Mouse (Mus musculus) heart, adult 2 months (tissue): ENCODE measurements at regions not wholly inside any gene's neighbourhood (a gene's known extent, or its start where the extent isn't known, plus 50 kb on each side); places are given as distances from the start of the nearest gene placed in this dataset.

Experiments
- DNase-seq, 2 experiments: peaks; one replicate each; pipeline ENCODE4 v3.0.0; 2021
- H3K27ac ChIP-seq: fragments of 200-600 bp; 2 replicates; pipeline ENCODE4 v1.8.1; 2022
- H3K27me3 ChIP-seq: fragments of 200-500 bp; 2 replicates; pipeline ENCODE4 v1.6.1; 2012; ENCODE audit warnings: mild to moderate bottlenecking, low read length, inconsistent platforms, mixed read lengths; ENCODE audit not compliant: control insufficient read depth, insufficient read depth
- H3K36me3 ChIP-seq: fragments of 200-500 bp; 2 replicates; pipeline ENCODE4 v1.6.1; 2012; ENCODE audit warnings: low read length, inconsistent platforms; ENCODE audit not compliant: control insufficient read depth, insufficient read depth
- H3K4me1 ChIP-seq: fragments of 200-500 bp; 2 replicates; pipeline ENCODE4 v1.6.1; 2011; ENCODE audit warnings: low read length; ENCODE audit not compliant: control insufficient read depth, insufficient read depth
- H3K4me3 ChIP-seq: fragments of 200-600 bp; 2 replicates; pipeline ENCODE4 v1.8.1; 2022
- H3K79me2 ChIP-seq: fragments of 200-500 bp; replicated peaks from 2 replicates; pipeline ENCODE4 v1.6.1; 2012; ENCODE audit warnings: mild to moderate bottlenecking, inconsistent platforms, low read length, moderate library complexity, mixed read lengths; ENCODE audit not compliant: control insufficient read depth, insufficient read depth
- H3K9ac ChIP-seq: fragments of 200-500 bp; 2 replicates; pipeline ENCODE4 v1.6.1; 2012; ENCODE audit warnings: low read depth, mild to moderate bottlenecking, control low read depth, inconsistent platforms, low read length, mixed read lengths
- CTCF ChIP-seq: fragments of 200-600 bp; IDR thresholded peaks from 2 replicates; pipeline ENCODE4 v1.8.1; 2022; ENCODE audit warnings: antibody characterized with exemption, mild to moderate bottlenecking, moderate library complexity
- EP300 ChIP-seq: fragments of 200-500 bp; IDR thresholded peaks from 2 replicates; pipeline ENCODE4 v1.6.1; 2011; ENCODE audit warnings: low read depth, low read length, control low read depth; ENCODE audit not compliant: insufficient read depth
- POLR2A ChIP-seq: fragments of 200-500 bp; IDR thresholded peaks from 2 replicates; pipeline ENCODE4 v1.6.1; 2011; ENCODE audit warnings: mild to moderate bottlenecking, low read depth, low read length, control low read depth; ENCODE audit not compliant: insufficient read depth
- WGBS: fragments of 180-500 bp; shearing (Covaris S2); methylation state at CpG from one replicate; pipeline ENCODE4 v1.1.7; 2018; 5-methylcytosine and 5-hydroxymethylcytosine counted together
- intact Hi-C: fragments of 180-260 bp; cut with DNase I; formaldehyde crosslinking; loops from one replicate; pipeline ENCODE4 v1.15.1; 2025

DNA sequence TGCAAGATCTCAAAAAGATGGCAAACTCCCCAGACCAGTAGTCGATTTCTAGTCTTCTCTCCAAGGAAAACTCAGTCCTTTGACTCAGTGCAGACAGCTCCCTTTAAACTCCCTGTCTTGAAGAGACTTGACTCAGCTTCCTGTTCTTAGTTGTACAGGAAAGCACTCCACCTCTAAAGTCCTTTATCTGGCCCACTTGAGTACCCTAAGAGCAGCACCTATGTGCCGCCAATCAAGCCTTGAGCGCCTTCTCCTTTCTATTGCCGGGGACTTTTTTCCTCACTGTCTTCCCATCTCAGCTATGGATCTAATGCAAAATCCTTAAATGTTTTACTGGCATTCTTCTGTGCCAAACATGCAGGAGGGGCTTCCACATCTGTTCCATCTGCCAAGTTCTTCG is 105.3 kb upstream of the Fam78b start:
- no peaks in the 10 kb centered on the region for H3K27me3 ChIP-seq
- no peaks in the 10 kb centered on the region; the same call in 1 of the 2 replicates for H3K4me1 ChIP-seq
- H3K9ac ChIP-seq = no peak overlapping the region
- H3K36me3 ChIP-seq = no peaks in the 10 kb centered on the region
- intact Hi-C loops = no loop called here
- no peaks in the 10 kb centered on the region for H3K79me2 ChIP-seq
- DNase-seq = no peak
- 27% methylated on average over 5 of the region's 5 CpGs for whole genome bisulfite sequencing
- H3K27ac ChIP-seq = no peak overlapping the region
- H3K4me3 ChIP-seq = no peak overlapping the region
- no peak for TF ChIP-seq EP300
- no peak for TF ChIP-seq POLR2A
- no peak for TF ChIP-seq CTCF

GRCm38 (mm10) chr1:166898741-166899140 is 102.5 kb upstream of the Fam78b start:
- Histone ChIP-seq H3K27me3 (no peaks in the 10 kb centered on the region), H3K79me2 (no peaks in the 10 kb centered on the region), H3K36me3 (no peaks in the 10 kb centered on the region), H3K4me3 (no peak overlapping the region), H3K4me1 (no peaks in the 10 kb centered on the region; the same call in 1 of the 2 replicates), H3K9ac (no peak overlapping the region), H3K27ac (no peak overlapping the region)
- 85% methylated on average over 2 of the region's 2 CpGs for WGBS
- TF ChIP-seq EP300 = no peak
- no peak for TF ChIP-seq CTCF
- TF ChIP-seq POLR2A = no peak
- intact Hi-C loops = no loop called here
- no peak for DNase-seq

DNA sequence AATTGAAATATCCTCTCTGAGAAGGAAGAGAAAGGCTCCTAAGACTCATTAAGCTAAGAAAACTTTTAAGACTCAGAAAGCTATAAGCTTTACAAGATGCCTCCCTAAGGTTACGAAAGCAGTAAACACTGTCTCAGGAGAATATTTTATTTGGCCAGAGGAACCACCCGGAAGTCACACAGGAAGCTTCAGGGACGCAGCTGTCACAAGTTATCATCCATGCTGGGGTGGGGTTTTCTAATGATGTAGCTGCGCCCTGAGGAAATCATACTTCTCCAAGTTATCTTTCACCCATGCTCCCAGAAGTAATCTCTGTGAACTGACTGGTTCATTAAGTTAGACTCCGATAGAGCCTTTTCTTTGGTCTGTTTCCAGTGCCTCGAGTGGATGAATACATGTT is 102.0 kb upstream of the Fam78b start:
- no peaks in the 10 kb centered on the region for H3K36me3 ChIP-seq
- no peak overlapping the region for H3K4me3 ChIP-seq
- intact Hi-C loops = no loop called here
- H3K27me3 ChIP-seq = no peaks in the 10 kb centered on the region
- no peaks in the 10 kb centered on the region for H3K79me2 ChIP-seq
- 25% methylated on average over 6 of the region's 6 CpGs for WGBS
- DNase-seq = peak in 1 of 2 experiments; percentile 8
- H3K27ac ChIP-seq = no peak overlapping the region
- no peak overlapping the region for H3K9ac ChIP-seq
- no peaks in the 10 kb centered on the region; the same call in 1 of the 2 replicates for H3K4me1 ChIP-seq
- no peak for TF ChIP-seq EP300
- no peak for TF ChIP-seq CTCF
- TF ChIP-seq POLR2A = no peak

GRCm38 (mm10) chr1:166900028-166900427 is 101.2 kb upstream of the Fam78b start:
- Histone ChIP-seq H3K27ac (no peak overlapping the region), H3K9ac (no peak overlapping the region), H3K27me3 (no peaks in the 10 kb centered on the region), H3K4me1 (no peaks in the 10 kb centered on the region; the same call in 1 of the 2 replicates), H3K79me2 (no peaks in the 10 kb centered on the region), H3K4me3 (no peak overlapping the region), H3K36me3 (no peaks in the 10 kb centered on the region)
- intact Hi-C loops = no loop called here
- TF ChIP-seq CTCF (no peak), POLR2A (no peak), EP300 (no peak)
- no peak for DNase-seq
- 76% methylated on average over 4 of the region's 4 CpGs for WGBS

GRCm38 (mm10) chr1:166900441-166901161 is 100.6 kb upstream of the Fam78b start:
- Histone ChIP-seq H3K36me3 (no peaks in the 10 kb centered on the region), H3K9ac (no peak overlapping the region), H3K4me3 (no peak overlapping the region), H3K79me2 (no peaks in the 10 kb centered on the region), H3K27me3 (no peaks in the 10 kb centered on the region), H3K27ac (no peak overlapping the region), H3K4me1 (no peaks in the 10 kb centered on the region; the same call in 1 of the 2 replicates)
- 35% methylated on average over 8 of the region's 8 CpGs for WGBS
- DNase-seq = peak in 1 of 2 experiments; percentile 4
- intact Hi-C loops = no loop called here
- TF ChIP-seq POLR2A (no peak), EP300 (no peak), CTCF (no peak)

DNA sequence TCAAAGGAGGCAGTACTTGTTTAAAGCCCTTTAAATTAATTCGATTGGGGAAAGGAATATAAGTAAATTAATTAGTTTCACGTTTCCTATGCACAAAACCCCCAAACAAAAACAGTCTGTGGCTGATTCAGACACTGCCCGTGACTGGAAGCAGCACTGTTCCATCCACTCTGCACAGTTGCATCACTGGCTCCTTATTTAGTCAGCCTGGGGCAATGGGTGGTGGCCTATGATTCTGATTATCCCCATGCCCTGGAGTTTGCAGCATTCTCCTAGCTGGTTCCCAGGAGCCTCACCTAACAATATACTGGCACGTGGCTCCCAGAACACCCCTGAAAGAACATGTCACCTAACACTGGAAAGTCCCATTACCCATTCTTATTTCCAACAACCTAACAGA is 99.6 kb upstream of the Fam78b start:
- Histone ChIP-seq H3K27me3 (no peaks in the 10 kb centered on the region), H3K27ac (no peak overlapping the region), H3K36me3 (no peaks in the 10 kb centered on the region), H3K4me1 (no peaks in the 10 kb centered on the region; the same call in 1 of the 2 replicates), H3K4me3 (no peak overlapping the region), H3K9ac (no peak overlapping the region), H3K79me2 (no peaks in the 10 kb centered on the region)
- WGBS = 76% methylated on average over 4 of the region's 4 CpGs
- no peak for DNase-seq
- intact Hi-C loops = no loop called here
- TF ChIP-seq CTCF (no peak), POLR2A (no peak), EP300 (no peak)
